Mouse (Mus musculus) hindbrain, postnatal 0 days (tissue): ENCODE data around the gene A230072I06Rik. TPM values are rescaled to one million over a fixed set of nuclear protein-coding genes. Genes with fewer than 3 reads are reported as not detected.

Experiments
- ATAC-seq: fragments of 200-750 bp; cut with Nextera tagmentation; 2 replicates; pipeline ENCODE4 v1.8.0; 2017; ENCODE audit warnings: mild to moderate bottlenecking, moderate TSS enrichment, moderate library complexity
- DNase-seq: peaks from one replicate; pipeline ENCODE4 v3.0.0-alpha.2; 2015; ENCODE audit warnings: low spot score
- H3K27ac ChIP-seq: fragments of 300-500 bp; sonication (generic); 2 replicates; pipeline ENCODE4 v1.5.1; 2014; ENCODE audit warnings: mild to moderate bottlenecking
- H3K27me3 ChIP-seq: fragments of 300-500 bp; sonication (generic); 2 replicates; pipeline ENCODE4 v1.6.1; 2014; ENCODE audit warnings: low read length, mixed read lengths; ENCODE audit not compliant: insufficient read depth
- H3K36me3 ChIP-seq: fragments of 300-500 bp; sonication (generic); 2 replicates; pipeline ENCODE4 v1.6.1; 2014; ENCODE audit warnings: low read length, mixed read lengths; ENCODE audit not compliant: insufficient read depth
- H3K4me1 ChIP-seq: fragments of 300-500 bp; sonication (generic); 2 replicates; pipeline ENCODE4 v1.6.1; 2014; ENCODE audit warnings: antibody characterized with exemption, low read length, mixed read lengths; ENCODE audit not compliant: insufficient read depth
- H3K4me2 ChIP-seq: fragments of 300-500 bp; sonication (generic); 2 replicates; pipeline ENCODE4 v1.6.1; 2014; ENCODE audit warnings: low read depth, mild to moderate bottlenecking, low read length, moderate library complexity, mixed read lengths
- H3K4me3 ChIP-seq: fragments of 300-500 bp; sonication (generic); 2 replicates; pipeline ENCODE4 v1.5.1; 2014; ENCODE audit warnings: low read length
- H3K9ac ChIP-seq: fragments of 300-500 bp; sonication (generic); replicated peaks from 2 replicates; pipeline ENCODE4 v1.6.1; 2014; ENCODE audit warnings: mild to moderate bottlenecking, low read length, moderate library complexity, mixed read lengths
- H3K9me3 ChIP-seq: fragments of 300-500 bp; sonication (generic); 2 replicates; pipeline ENCODE4 v1.6.1; 2016; ENCODE audit warnings: low read length, mixed read lengths
- CTCF ChIP-seq: IDR thresholded peaks from 2 replicates; pipeline ENCODE4 v1.5.1; 2016; ENCODE audit warnings: antibody characterized with exemption, control low read depth, low read depth
- WGBS: fragments of 180-500 bp; shearing (Covaris S2); extraction: QIAGEN DNeasy Blood & Tissue Kit; methylation state at CpG from one replicate; pipeline ENCODE4 v1.1.7; 2014; 5-methylcytosine and 5-hydroxymethylcytosine counted together
- polyA plus RNA-seq: library from polyadenylated mRNA; unstranded; fragments of >200 nt; fragmentation: Nextera tagmentation; extraction: Ambion mirVana; gene quantifications from 2 replicates; pipeline ENCODE4 v1.2.1, GENCODE M21; 2015
- total RNA-seq: library from RNA; depleted of rRNA; stranded (reverse); fragments of >200 nt; gene quantifications from 2 replicates; pipeline ENCODE4 v1.2.3, GENCODE M21; 2014

A230072I06Rik gene
- total and polyA plus RNA-seq, 2 experiments from 2014 or later = 0.63 TPM; not detected in 1

DNA sequence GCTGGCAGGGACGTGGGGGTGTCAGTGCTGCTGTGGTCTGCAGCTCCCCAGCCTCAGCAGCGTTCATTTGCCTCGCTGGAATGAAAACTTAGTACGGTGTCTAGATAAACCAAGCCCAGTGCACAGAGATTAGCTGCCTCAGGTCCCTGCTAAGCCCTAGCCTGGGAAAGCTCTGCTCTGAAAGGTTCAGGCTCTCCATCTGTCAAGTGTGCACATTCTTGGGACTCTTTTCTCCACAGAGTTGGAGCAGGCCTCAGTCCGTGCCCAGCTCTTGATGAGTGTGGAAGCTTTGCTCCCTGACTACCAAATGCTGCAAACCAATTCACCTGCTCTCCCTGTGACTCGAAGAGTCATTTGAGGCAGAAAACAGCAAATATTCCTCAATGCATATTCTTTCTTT is 43.5 kb downstream of the A230072I06Rik start:
- TF ChIP-seq CTCF = no peak
- DNase-seq (no peak), ATAC-seq (no peak)
- Histone ChIP-seq H3K9me3 (no peaks in the 10 kb centered on the region), H3K4me2 (no peak overlapping the region), H3K4me1 (peaks cover 15% of the 10 kb centered on the region), H3K27me3 (peaks cover 22% of the 10 kb centered on the region), H3K9ac (no peak overlapping the region), H3K36me3 (no peaks in the 10 kb centered on the region), H3K4me3 (no peak overlapping the region), H3K27ac (no peak overlapping the region)
- WGBS = 63% methylated on average over 6 of the region's 6 CpGs

DNA sequence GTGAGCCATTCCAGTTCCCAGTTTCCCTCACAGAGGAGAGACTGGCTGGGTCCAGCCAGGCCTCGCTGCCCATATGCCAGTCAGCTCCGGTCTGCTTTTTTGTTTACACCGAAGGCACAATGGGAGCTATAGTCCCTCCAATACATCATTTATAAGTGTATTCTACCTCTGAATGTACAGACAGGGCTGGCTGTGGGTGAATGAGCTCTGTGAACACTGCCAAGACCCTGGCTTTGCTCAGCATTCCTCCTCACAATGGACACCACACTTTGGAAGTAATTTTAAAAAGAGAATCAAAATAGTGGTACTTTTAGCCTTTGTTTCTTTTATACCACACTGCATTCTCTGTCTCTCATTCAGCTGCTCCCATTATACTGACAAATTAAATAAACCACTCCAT is 44.6 kb downstream of the A230072I06Rik start:
- H3K27ac ChIP-seq = no peak overlapping the region
- TF ChIP-seq CTCF = no peak
- no peak overlapping the region for H3K9ac ChIP-seq
- peaks cover 12% of the 10 kb centered on the region; the same call in 1 of the 2 replicates for H3K27me3 ChIP-seq
- peaks cover 25% of the 10 kb centered on the region for H3K4me1 ChIP-seq
- no peak overlapping the region for H3K4me2 ChIP-seq
- DNase-seq (no peak), ATAC-seq (no peak)
- H3K9me3 ChIP-seq = no peaks in the 10 kb centered on the region
- 50% methylated on average over 3 of the region's 3 CpGs for WGBS
- no peaks in the 10 kb centered on the region for H3K36me3 ChIP-seq
- H3K4me3 ChIP-seq = no peak overlapping the region

DNA sequence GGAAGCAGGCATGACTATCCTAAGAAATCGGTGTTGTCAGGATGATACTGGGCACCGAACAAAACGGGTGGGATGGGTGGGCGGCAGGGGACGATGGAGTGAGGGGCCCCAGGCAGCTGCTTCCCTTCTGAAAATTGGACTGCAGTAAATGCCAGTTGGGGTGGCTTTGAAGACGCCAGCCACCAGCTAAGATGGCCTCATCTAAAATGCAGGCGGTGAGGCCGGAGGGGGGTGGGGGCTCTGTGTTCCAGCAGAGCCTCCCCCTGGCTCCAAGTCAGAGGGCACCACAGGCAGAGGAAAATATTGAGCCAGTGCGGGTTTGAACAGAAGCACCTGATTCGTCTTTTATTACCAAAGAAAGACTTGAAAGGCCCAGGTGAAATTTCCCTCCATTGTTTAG is 45.9 kb downstream of the A230072I06Rik start:
- peak overlapping the region; percentile 38 for H3K4me2 ChIP-seq
- no peak overlapping the region for H3K4me3 ChIP-seq
- H3K9ac ChIP-seq = peak overlapping the region; percentile 28; the same call in 1 of the 2 replicates
- no peak overlapping the region; the same call in 1 of the 2 replicates for H3K27ac ChIP-seq
- H3K36me3 ChIP-seq = no peaks in the 10 kb centered on the region
- peaks cover 12% of the 10 kb centered on the region; the same call in 1 of the 2 replicates for H3K27me3 ChIP-seq
- H3K9me3 ChIP-seq = no peaks in the 10 kb centered on the region
- TF ChIP-seq CTCF = no peak
- peaks cover 22% of the 10 kb centered on the region for H3K4me1 ChIP-seq
- 23% methylated on average over 10 of the region's 10 CpGs for WGBS
- DNase-seq (no peak), ATAC-seq (no peak)

GRCm38 (mm10) chr8:12324991-12325601 is 46.5 kb downstream of the A230072I06Rik start:
- WGBS = 18% methylated on average over 16 of the region's 16 CpGs
- peak; percentile 45 for DNase-seq
- no peak for TF ChIP-seq CTCF
- H3K27me3 ChIP-seq = peaks cover 12% of the 10 kb centered on the region; the same call in 1 of the 2 replicates
- peak overlapping the region; percentile 6; the same call in 1 of the 2 replicates for H3K4me3 ChIP-seq
- H3K4me2 ChIP-seq = peak overlapping the region; percentile 38
- H3K9me3 ChIP-seq = no peaks in the 10 kb centered on the region
- no peak overlapping the region; the same call in 1 of the 2 replicates for H3K27ac ChIP-seq
- H3K36me3 ChIP-seq = no peaks in the 10 kb centered on the region
- H3K4me1 ChIP-seq = peaks cover 21% of the 10 kb centered on the region
- H3K9ac ChIP-seq = peak overlapping the region; percentile 28; the same call in 1 of the 2 replicates
- ATAC-seq = no peak

DNA sequence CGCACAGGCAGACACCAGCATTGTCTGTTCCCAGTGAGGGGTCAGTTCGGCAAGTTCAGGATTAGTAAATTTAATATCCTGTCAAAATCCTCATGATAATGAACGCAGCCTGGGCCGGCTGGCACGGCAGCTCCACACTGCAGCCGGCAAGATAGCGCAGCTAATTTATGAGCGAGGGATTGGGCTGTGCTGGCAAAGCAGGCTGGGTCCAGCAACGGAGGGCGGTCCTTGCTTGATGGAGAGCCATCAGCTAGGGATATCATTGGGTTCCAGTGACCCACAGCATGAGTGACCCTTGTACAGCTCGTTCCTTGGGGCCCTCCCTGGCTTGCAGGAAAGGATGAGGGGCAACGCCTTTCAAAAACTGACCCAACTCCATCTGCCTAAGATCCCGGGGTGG is 48.6 kb downstream of the A230072I06Rik start:
- peak; percentile 40 for DNase-seq

DNA sequence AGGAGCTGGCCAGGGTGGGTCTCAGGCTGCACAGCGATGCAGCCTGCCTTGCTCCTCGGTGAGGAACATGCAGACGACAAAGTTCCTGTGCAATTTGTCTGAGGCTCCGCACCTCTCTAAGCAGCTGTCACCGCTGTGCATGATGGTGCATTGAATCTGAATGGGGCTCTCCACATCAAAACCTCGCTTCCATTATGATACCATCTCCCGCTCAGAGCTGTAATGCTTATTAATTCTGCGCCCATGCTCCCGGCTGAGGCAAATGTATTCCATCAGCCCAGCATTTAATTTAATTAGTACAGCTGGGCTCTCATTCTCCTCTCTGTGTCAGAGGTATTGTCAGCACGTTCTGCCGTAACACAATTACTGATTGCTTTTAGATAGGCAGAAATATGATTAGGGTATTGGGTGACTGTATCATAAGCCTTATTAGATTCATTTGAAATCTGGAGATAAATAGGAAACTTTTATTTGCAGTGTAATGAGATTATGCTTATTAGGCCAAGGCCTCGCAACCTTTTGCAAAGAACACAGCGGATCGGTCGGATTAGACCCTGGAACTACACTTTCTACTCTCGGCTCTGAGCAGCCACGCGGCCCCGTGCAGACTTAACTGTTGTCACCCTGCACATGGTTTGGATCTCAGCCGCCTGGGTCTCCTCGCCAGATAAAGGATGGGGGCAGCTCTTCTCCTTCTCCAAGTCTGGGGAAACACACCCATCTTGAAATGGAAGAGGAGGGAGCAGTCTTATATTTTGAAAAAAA is 49.3 kb downstream of the A230072I06Rik start:
- peak; percentile 62 for DNase-seq
- Histone ChIP-seq H3K4me3 (no peak overlapping the region), H3K9me3 (no peaks in the 10 kb centered on the region), H3K9ac (no peak overlapping the region), H3K36me3 (no peaks in the 10 kb centered on the region), H3K27me3 (peaks cover 14% of the 10 kb centered on the region; the same call in 1 of the 2 replicates), H3K4me2 (peak overlapping the region; percentile 30), H3K27ac (no peak overlapping the region), H3K4me1 (peaks cover 21% of the 10 kb centered on the region)
- no peak for ATAC-seq
- TF ChIP-seq CTCF = no peak
- WGBS = 31% methylated on average over 21 of the region's 21 CpGs

More for the DNA sequence above, 48.6 kb downstream of the A230072I06Rik start:
- Histone ChIP-seq H3K27me3 (peaks cover 20% of the 10 kb centered on the region; the same call in 1 of the 2 replicates), H3K4me3 (no peak overlapping the region), H3K9ac (no peak overlapping the region), H3K36me3 (no peaks in the 10 kb centered on the region), H3K4me2 (peak overlapping the region; percentile 30), H3K27ac (no peak overlapping the region), H3K9me3 (no peaks in the 10 kb centered on the region), H3K4me1 (peaks cover 21% of the 10 kb centered on the region)
- WGBS = 25% methylated on average over 13 of the region's 13 CpGs
- ATAC-seq = 0 out of 2 replicates have a peak, but pooled peaks have one; percentile 24
- no peak for TF ChIP-seq CTCF
